11 mouse cellular contexts compared by ENCODE assay signal in genomic region chr1:82232812-82233211, GRCm38 (mm10). TPM values are rescaled to one million over a fixed set of nuclear protein-coding genes. Genes with fewer than 3 reads are reported as not detected.
DNase-seq lines count a peak whose midpoint lies in the region; ATAC-seq and TF ChIP-seq lines count a peak whose summit lies in the region.
"Had no signal": no experiment of that assay in that cellular context is flagged by ENCODE, and none has a peak within 500 bp of the region (broad histone marks: within the 10 kb centered on the region; RNA-seq: fewer than 3 reads in every experiment).

Gm9747 (plus strand) TSS chr1:82233112.

- no peak within 1 kb of the TSS for H3K4me3 ChIP-seq in liver, adult 2 months (ENCODE audit: insufficient read depth, low read depth, low read length)
- no peak within 1 kb of the TSS for H3K4me3 ChIP-seq in forebrain, embryonic 11.5 days (ENCODE audit: low read depth, low read length)
- H3K4me3 ChIP-seq in hindbrain, embryonic 14.5 days (replicated peaks; ENCODE audit: low read length): no peak within 1 kb of the TSS
- no peak within 1 kb of the TSS for H3K4me3 ChIP-seq in neural tube, embryonic 12.5 days
- H3K4me3 ChIP-seq: heart, adult 2 months had no signal

- H3K79me2 ChIP-seq in liver, adult 2 months (ENCODE audit: control insufficient read depth, insufficient read depth, low read length): 0 out of 2 replicates have a peak, but pooled peaks cover 2% of the 10 kb centered on the region

- H3K27ac ChIP-seq in liver, adult 2 months (replicated peaks; ENCODE audit: insufficient read depth, low read depth, low read length): peak within 1 kb of the TSS; percentile 78
- no peak within 1 kb of the TSS for H3K27ac ChIP-seq in forebrain, embryonic 11.5 days (ENCODE audit: low read depth, low read length)
- H3K27ac ChIP-seq in hindbrain, embryonic 14.5 days: no peak within 1 kb of the TSS
- no peak within 1 kb of the TSS for H3K27ac ChIP-seq in neural tube, embryonic 12.5 days
- H3K27ac ChIP-seq: heart, adult 2 months had no signal

- no peaks in the 10 kb centered on the region for H3K27me3 ChIP-seq in liver, adult 2 months (ENCODE audit: control insufficient read depth, insufficient read depth, low read length)
- H3K27me3 ChIP-seq in forebrain, embryonic 11.5 days (ENCODE audit: control insufficient read depth, insufficient read depth, low read length): no peaks in the 10 kb centered on the region
- no peaks in the 10 kb centered on the region for H3K27me3 ChIP-seq in hindbrain, embryonic 14.5 days (ENCODE audit: control insufficient read depth, insufficient read depth, low read length)
- H3K27me3 ChIP-seq in neural tube, embryonic 12.5 days (replicated peaks): no peaks in the 10 kb centered on the region

- ATAC-seq in forebrain, embryonic 11.5 days (replicated peaks; ENCODE audit: low FRiP score): no peak
- no peak for ATAC-seq in hindbrain, embryonic 14.5 days (ENCODE audit: low FRiP score)
- ATAC-seq in neural tube, embryonic 12.5 days (ENCODE audit: low FRiP score, low read depth): no peak

- no peak within 1 kb of the TSS for H3K9ac ChIP-seq in liver, adult 2 months (ENCODE audit: low read depth, low read length)
- no peak within 1 kb of the TSS for H3K9ac ChIP-seq in forebrain, embryonic 11.5 days (ENCODE audit: low read length)
- H3K9ac ChIP-seq in hindbrain, embryonic 14.5 days: no peak within 1 kb of the TSS
- no peak within 1 kb of the TSS for H3K9ac ChIP-seq in neural tube, embryonic 12.5 days

- no peak for TF ChIP-seq CTCF in liver, adult 2 months (IDR thresholded peaks at IDR 0.05; ENCODE audit: low read depth, low read length)

- 95% methylated on average over 3 of the region's 3 CpGs for WGBS in liver, adult 2 months
- 97% methylated on average over 3 of the region's 3 CpGs for WGBS in forebrain, embryonic 11.5 days
- 96% methylated on average over 3 of the region's 3 CpGs for WGBS in hindbrain, embryonic 14.5 days
- 91% methylated on average over 3 of the region's 3 CpGs for WGBS in neural tube, embryonic 12.5 days

- no peak for DNase-seq in liver, adult 2 months (ENCODE audit: extremely low read depth, low read depth, low spot score)
- DNase-seq in liver: no peak
- no peak for DNase-seq in forebrain, embryonic 11.5 days (ENCODE audit: low spot score)
- no peak for DNase-seq in hindbrain, embryonic 14.5 days (ENCODE audit: low spot score)
- DNase-seq in thymus, postnatal 0 days (ENCODE audit: low spot score): no peak
- DNase-seq in spleen, adult 18-20 months: no peak
- DNase-seq: adrenal gland, adult 2 months; heart, adult 2 months had no signal

- peaks cover 20% of the 10 kb centered on the region for H3K4me1 ChIP-seq in liver, adult 2 months (ENCODE audit: control insufficient read depth, insufficient read depth, low read length)
- no peaks in the 10 kb centered on the region for H3K4me1 ChIP-seq in forebrain, embryonic 11.5 days (replicated peaks; ENCODE audit: control insufficient read depth, insufficient read depth, low read length)
- H3K4me1 ChIP-seq in hindbrain, embryonic 14.5 days (replicated peaks; ENCODE audit: control insufficient read depth, insufficient read depth, low read length): no peaks in the 10 kb centered on the region
- H3K4me1 ChIP-seq in neural tube, embryonic 12.5 days: no peaks in the 10 kb centered on the region

- no peaks in the 10 kb centered on the region for H3K9me3 ChIP-seq in forebrain, embryonic 11.5 days (ENCODE audit: control insufficient read depth, low read length)
- H3K9me3 ChIP-seq in hindbrain, embryonic 14.5 days (ENCODE audit: control insufficient read depth, low read length): no peaks in the 10 kb centered on the region
- no peaks in the 10 kb centered on the region for H3K9me3 ChIP-seq in neural tube, embryonic 12.5 days

- peaks cover 5% of the 10 kb centered on the region for H3K36me3 ChIP-seq in liver, adult 2 months (ENCODE audit: control insufficient read depth, insufficient read depth, low read length)
- H3K36me3 ChIP-seq in forebrain, embryonic 11.5 days (ENCODE audit: control insufficient read depth, insufficient read depth, low read length): peaks cover 4% of the 10 kb centered on the region; the same call in 1 of the 2 replicates
- H3K36me3 ChIP-seq in hindbrain, embryonic 14.5 days (replicated peaks; ENCODE audit: control insufficient read depth, insufficient read depth): peaks cover 10% of the 10 kb centered on the region
- peaks cover 10% of the 10 kb centered on the region for H3K36me3 ChIP-seq in neural tube, embryonic 12.5 days

- TF ChIP-seq POLR2A in liver, adult 2 months (IDR thresholded peaks at IDR 0.05; ENCODE audit: extremely low read depth, insufficient read depth, low read length): no peak

- no peak within 1 kb of the TSS for H3K4me2 ChIP-seq in forebrain, embryonic 11.5 days (ENCODE audit: low read depth, low read length, severe bottlenecking)
- H3K4me2 ChIP-seq in hindbrain, embryonic 14.5 days (replicated peaks): no peak within 1 kb of the TSS
- H3K4me2 ChIP-seq in neural tube, embryonic 12.5 days (replicated peaks): no peak within 1 kb of the TSS

RNA-seq across cellular contexts. Expression of gene Gm9747, which starts in this region (rescaled TPM):
- not detected in 2 replicates for total RNA-seq in liver, adult 2 months (2014; rRNA removed)
- polyA plus RNA-seq in liver, adult 2 months (2012; rRNA removed): 0.05 TPM in 1 of 2 replicates, not detected in the other
- polyA plus RNA-seq in forebrain, embryonic 11.5 days (2014; fragmentation: Nextera tagmentation; extraction: Ambion mirVana): 40.2 and 42.7 TPM in 2 replicates
- 32.6 and 34.5 TPM in 2 replicates for polyA plus RNA-seq in hindbrain, embryonic 14.5 days (2014; fragmentation: Nextera tagmentation; extraction: Ambion mirVana)
- polyA plus RNA-seq in neural tube, embryonic 12.5 days (2016; fragmentation: Nextera tagmentation; extraction: Ambion mirVana): 30.7 and 31.0 TPM in 2 replicates
- 1.5 TPM in 2 replicates for polyA plus RNA-seq in thymus, postnatal 0 days (2015; fragmentation: Nextera tagmentation; extraction: Ambion mirVana)
- total RNA-seq: adrenal gland, adult 2 months; heart, adult 2 months; layer of hippocampus, adult 8-10 months had no signal
- polyA plus RNA-seq: adrenal gland, adult 2 months; small intestine, adult 2 months had no signal

Comparison
In these comparisons a context has a peak if more than half of its experiments do, and no peak if none do; other contexts are left out.
1. RNA of gene Gm9747 (polyA plus RNA-seq): 40.2 to 42.7 TPM in forebrain, embryonic 11.5 days, 32.6 to 34.5 TPM in hindbrain, embryonic 14.5 days and 30.7 to 31.0 TPM in neural tube, embryonic 12.5 days; 1.5 TPM in thymus, postnatal 0 days and 0.05 TPM in liver, adult 2 months; every median in the first group is over 10 times any median in the second.